Mouse (Mus musculus) heart, postnatal 14 days (tissue): ENCODE results near the gene Aunip. TPM values are rescaled to one million over a fixed set of nuclear protein-coding genes. Genes with fewer than 3 reads are reported as not detected.
A peak's percentile ranks its signal among the peaks of the same experiment; 100 is the strongest.

Experiments used
- DNase-seq, 2 experiments: peaks; one replicate each; pipeline ENCODE4 v3.0.0; 2021 to 2022
- intact Hi-C: fragments of 180-260 bp; cut with DNase I; formaldehyde crosslinking; loops from one replicate; pipeline ENCODE4 v1.15.1; 2025
- total RNA-seq, 2 experiments: library from RNA; stranded (reverse); gene quantifications; 2 replicates each; pipeline ENCODE4 v1.2.3; 2021

The Aunip gene
- total RNA-seq, 2 experiments from 2014 or later = 0.68 TPM; not detected in 1

GRCm38 (mm10) chr4:134546814-134547705 is 36.3 kb downstream of the Aunip start:
- intact Hi-C loops = no loop called here
- peak in 1 of 2 experiments; percentile 32 for DNase-seq

- DNase-seq = peak; percentile 32 to 52
- intact Hi-C loops = no loop called here
Measured at GRCm38 (mm10) chr4:134548169-134548938, 37.6 kb downstream of the Aunip start.

GRCm38 (mm10) chr4:134549899-134550298 is 39.1 kb downstream of the Aunip start:
- intact Hi-C loops = no loop called here
- DNase-seq = no peak

GRCm38 (mm10) chr4:134551494-134552316 is 40.9 kb downstream of the Aunip start, which contains the start of gene Selenon:
Selenon (minus strand) TSS chr4:134552166.
- peak; percentile 75 to 85 for DNase-seq
- intact Hi-C loops = no loop called here

- DNase-seq = no peak
- intact Hi-C loops = no loop called here
Measured at GRCm38 (mm10) chr4:134553631-134554030, 42.8 kb downstream of the Aunip start.

GRCm38 (mm10) chr4:134555956-134556580 is 45.3 kb downstream of the Aunip start:
- peak in 1 of 2 experiments; percentile 58 for DNase-seq
- intact Hi-C loops = no loop called here

GRCm38 (mm10) chr4:134557626-134558249 is 46.9 kb downstream of the Aunip start:
- no peak for DNase-seq
- intact Hi-C loops = no loop called here

- intact Hi-C loops = no loop called here
- DNase-seq = peak in 1 of 2 experiments; percentile 49
Measured at GRCm38 (mm10) chr4:134558570-134559113, 47.8 kb downstream of the Aunip start.

GRCm38 (mm10) chr4:134559154-134559553 is 48.4 kb downstream of the Aunip start:
- DNase-seq = no peak
- intact Hi-C loops = no loop called here

- no peak for DNase-seq
- intact Hi-C loops = loop anchor here (5.0 kb wide), 1 partner anchor 232 kb away; no protein-coding TSS in a partner anchor
Measured at GRCm38 (mm10) chr4:134560699-134561098, 49.9 kb downstream of the Aunip start.

- DNase-seq = no peak
- intact Hi-C loops = loop anchor here (5.0 kb wide), 1 partner anchor 230 kb away; no protein-coding TSS in a partner anchor
Measured at GRCm38 (mm10) chr4:134562014-134562413, 51.2 kb downstream of the Aunip start.

GRCm38 (mm10) chr4:134563624-134564023 is 52.8 kb downstream of the Aunip start:
- intact Hi-C loops = loop anchor here (5.0 kb wide), 1 partner anchor 229 kb away; no protein-coding TSS in a partner anchor
- no peak for DNase-seq

- no peak for DNase-seq
- intact Hi-C loops = loop anchor here (5.0 kb wide), 1 partner anchor 228 kb away; no protein-coding TSS in a partner anchor
Measured at GRCm38 (mm10) chr4:134564093-134564492, 53.3 kb downstream of the Aunip start.

- intact Hi-C loops = no loop called here
- no peak for DNase-seq
Measured at GRCm38 (mm10) chr4:134567377-134568226, 56.8 kb downstream of the Aunip start.

GRCm38 (mm10) chr4:134569205-134569604 is 58.4 kb downstream of the Aunip start:
- intact Hi-C loops = no loop called here
- DNase-seq = no peak

GRCm38 (mm10) chr4:134569831-134570230 is 59.0 kb downstream of the Aunip start:
- no peak for DNase-seq
- intact Hi-C loops = no loop called here

GRCm38 (mm10) chr4:134570704-134571451 is 60.1 kb downstream of the Aunip start:
- intact Hi-C loops = no loop called here
- DNase-seq = no peak
